Mouse (Mus musculus) heart, postnatal 4 days (tissue): ENCODE measurements around the gene Get4. TPM values are rescaled to one million over a fixed set of nuclear protein-coding genes. Genes with fewer than 3 reads are reported as not detected.

Experiments used
- DNase-seq: peaks from one replicate; pipeline ENCODE4 v3.0.0; 2021
- total RNA-seq, 2 experiments: library from RNA; stranded (reverse); gene quantifications; 2 replicates each; pipeline ENCODE4 v1.2.3; 2021

Gene Get4
- total RNA-seq, 2 experiments from 2014 or later: 76.4 to 80.4 TPM

- DNase-seq: no peak
Measured at GRCm38 (mm10) chr5:139285383-139286067, 33.4 kb downstream of the Get4 start.

GRCm38 (mm10) chr5:139286142-139286941 is 34.2 kb downstream of the Get4 start:
- DNase-seq: no peak

GRCm38 (mm10) chr5:139287099-139287498 is 35.0 kb downstream of the Get4 start:
- no peak for DNase-seq

- no peak for DNase-seq
Measured at GRCm38 (mm10) chr5:139287787-139288186, 35.7 kb downstream of the Get4 start.

- DNase-seq: no peak
Measured at GRCm38 (mm10) chr5:139288591-139288990, 36.5 kb downstream of the Get4 start.

- no peak for DNase-seq
Measured at GRCm38 (mm10) chr5:139290467-139291259, 38.5 kb downstream of the Get4 start.

GRCm38 (mm10) chr5:139291811-139292560 is 39.9 kb downstream of the Get4 start:
- peak; percentile 35 for DNase-seq

GRCm38 (mm10) chr5:139294089-139294488 is 42.0 kb downstream of the Get4 start:
- no peak for DNase-seq

- DNase-seq: no peak
Measured at GRCm38 (mm10) chr5:139297092-139297491, 45.0 kb downstream of the Get4 start.

GRCm38 (mm10) chr5:139297745-139298144 is 45.6 kb downstream of the Get4 start:
- no peak for DNase-seq

GRCm38 (mm10) chr5:139302101-139302500 is 50.0 kb downstream of the Get4 start:
- DNase-seq: no peak

- DNase-seq: no peak
Measured at GRCm38 (mm10) chr5:139303646-139304061, 51.5 kb downstream of the Get4 start.

GRCm38 (mm10) chr5:139309946-139310345 is 57.8 kb downstream of the Get4 start:
- no peak for DNase-seq

- no peak for DNase-seq
Measured at GRCm38 (mm10) chr5:139310477-139310876, 58.4 kb downstream of the Get4 start.

- no peak for DNase-seq
Measured at GRCm38 (mm10) chr5:139311822-139312221, 59.7 kb downstream of the Get4 start.

- no peak for DNase-seq
Measured at GRCm38 (mm10) chr5:139313536-139313935, 61.4 kb downstream of the Get4 start.

- no peak for DNase-seq
Measured at GRCm38 (mm10) chr5:139314941-139315642, 63.0 kb downstream of the Get4 start.

- no peak for DNase-seq
Measured at GRCm38 (mm10) chr5:139316982-139317675, 65.0 kb downstream of the Get4 start.

GRCm38 (mm10) chr5:139317751-139318504 is 65.8 kb downstream of the Get4 start:
- DNase-seq: no peak
